Mouse (Mus musculus) left cerebral cortex, postnatal 36 days (tissue): ENCODE measurements around the gene Cspg4. TPM values are rescaled to one million over a fixed set of nuclear protein-coding genes. Genes with fewer than 3 reads are reported as not detected.
A peak's percentile ranks its signal among the peaks of the same experiment; 100 is the strongest.

ENCODE experiments used
- DNase-seq, 2 experiments: peaks; one replicate each; pipeline ENCODE4 v3.0.0; 2021 to 2022; ENCODE audit warnings: low spot score in 2 of 2, mixed read lengths in 1 of 2
- intact Hi-C: fragments of 180-260 bp; cut with DNase I; formaldehyde crosslinking; loops from one replicate; pipeline ENCODE4 v1.15.1; 2025
- total RNA-seq, 2 experiments: library from RNA; stranded (reverse); gene quantifications; 2 replicates each; pipeline ENCODE4 v1.2.3; 2021

The Cspg4 gene
- total RNA-seq = 10 to 100 TPM; 15.0 to 19.6 TPM

GRCm38 (mm10) chr9:56864832-56865231 is at the start of gene Cspg4:
Cspg4 (plus strand) TSS chr9:56865033.
- DNase-seq = no peak
- intact Hi-C loops = no loop called here

DNA sequence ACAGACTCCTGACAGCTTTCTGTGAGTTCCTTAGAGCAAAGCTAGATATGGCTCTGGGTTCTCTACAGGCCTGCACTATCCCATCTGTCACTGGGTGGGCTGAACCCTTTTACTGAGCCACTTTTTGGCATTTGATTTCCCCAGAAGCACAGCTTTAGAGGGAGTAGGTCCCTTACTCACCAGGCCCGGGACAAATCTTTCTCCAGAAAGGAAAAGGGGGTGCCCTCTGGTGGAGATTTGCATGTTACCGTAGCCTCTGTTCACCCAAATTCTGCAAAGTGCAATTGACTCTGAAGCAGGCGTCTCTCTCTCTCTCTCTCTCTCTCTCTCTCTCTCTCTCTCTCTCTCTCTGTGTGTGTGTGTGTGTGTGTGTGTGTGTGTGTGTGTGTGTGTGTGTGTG is 39.9 kb upstream of the Cspg4 start:
- intact Hi-C loops = no loop called here
- no peak for DNase-seq

- intact Hi-C loops = no loop called here
- no peak for DNase-seq
Measured at GRCm38 (mm10) chr9:56825476-56826213, 39.2 kb upstream of the Cspg4 start.

DNA sequence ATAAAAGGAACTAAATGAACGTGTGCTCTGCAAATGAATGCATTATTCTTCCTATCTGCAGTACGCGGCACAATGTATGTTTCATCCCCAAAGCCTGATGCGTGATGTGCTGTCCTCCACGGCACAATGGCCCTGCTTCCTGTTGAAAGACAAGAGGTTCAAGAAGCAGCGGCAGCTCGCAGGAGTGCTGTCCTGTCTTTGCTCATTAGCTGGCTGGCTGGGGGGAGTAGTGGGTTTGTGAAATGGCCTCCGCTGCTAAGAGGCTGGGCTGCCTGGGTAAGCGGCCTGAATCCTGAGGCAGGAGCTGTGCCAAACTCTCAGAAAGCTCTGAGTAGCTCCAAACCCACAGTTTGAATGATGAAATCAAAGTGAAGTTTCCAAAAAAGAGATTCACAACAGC is 36.7 kb upstream of the Cspg4 start:
- DNase-seq = no peak
- intact Hi-C loops = no loop called here

DNA sequence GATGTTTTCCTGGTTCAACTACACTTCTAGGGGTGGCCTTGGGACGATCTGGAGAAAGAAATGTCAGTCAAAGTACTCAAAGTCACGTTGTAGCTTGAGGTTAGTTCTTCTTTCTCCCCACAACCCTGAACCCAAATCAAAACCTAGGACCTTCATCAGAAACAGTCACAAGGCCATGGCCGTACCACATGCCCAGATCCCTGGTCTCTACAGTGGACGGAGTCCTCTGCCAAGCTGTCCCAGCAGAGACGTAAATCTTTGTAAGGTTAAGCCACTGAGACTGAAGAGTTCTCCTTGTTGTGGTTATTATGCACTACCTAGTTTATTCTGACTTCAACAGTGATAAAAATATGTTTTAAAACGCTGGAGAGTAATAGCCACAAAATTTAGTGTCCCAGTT is 36.0 kb upstream of the Cspg4 start:
- no peak for DNase-seq
- intact Hi-C loops = no loop called here

DNA sequence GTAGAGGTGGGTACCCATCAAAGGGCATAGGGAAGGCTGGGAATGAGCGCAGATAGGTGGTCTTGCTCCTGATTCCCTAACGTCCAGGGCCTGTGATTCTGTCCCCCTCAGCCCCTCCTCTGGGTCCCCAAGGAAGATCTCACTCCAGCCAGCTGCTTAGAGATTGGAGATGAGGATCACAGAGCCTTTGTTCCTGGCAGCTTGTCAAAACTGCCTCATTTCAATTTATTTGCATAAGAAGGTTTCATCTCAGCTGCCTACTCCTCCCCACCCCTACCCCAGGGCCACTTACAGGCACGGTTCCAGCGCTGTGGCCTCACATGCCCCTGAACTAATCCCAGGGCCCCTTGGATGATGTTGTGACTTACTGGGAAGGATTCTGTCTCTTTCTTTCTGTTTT is 34.7 kb upstream of the Cspg4 start:
- DNase-seq = no peak
- intact Hi-C loops = no loop called here

DNA sequence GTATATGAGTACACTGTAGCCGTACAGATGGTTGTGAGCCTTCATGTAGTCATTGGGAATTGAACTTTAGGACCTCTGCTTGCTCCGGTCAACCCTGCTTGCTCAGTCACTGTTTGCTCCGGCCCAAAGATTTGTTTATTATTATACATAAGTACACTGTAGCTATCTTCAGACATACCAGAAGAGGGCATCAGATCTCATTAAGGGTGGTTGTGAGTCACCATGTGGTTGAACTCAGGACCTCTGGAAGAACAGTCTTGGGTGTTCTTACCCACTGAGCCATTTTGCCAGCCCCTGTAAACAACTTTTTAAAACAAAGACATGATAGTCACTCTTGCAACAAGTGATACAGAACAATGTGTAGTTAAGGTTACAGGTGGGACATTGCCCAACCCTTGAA is 32.9 kb upstream of the Cspg4 start:
- no peak for DNase-seq
- intact Hi-C loops = no loop called here

DNA sequence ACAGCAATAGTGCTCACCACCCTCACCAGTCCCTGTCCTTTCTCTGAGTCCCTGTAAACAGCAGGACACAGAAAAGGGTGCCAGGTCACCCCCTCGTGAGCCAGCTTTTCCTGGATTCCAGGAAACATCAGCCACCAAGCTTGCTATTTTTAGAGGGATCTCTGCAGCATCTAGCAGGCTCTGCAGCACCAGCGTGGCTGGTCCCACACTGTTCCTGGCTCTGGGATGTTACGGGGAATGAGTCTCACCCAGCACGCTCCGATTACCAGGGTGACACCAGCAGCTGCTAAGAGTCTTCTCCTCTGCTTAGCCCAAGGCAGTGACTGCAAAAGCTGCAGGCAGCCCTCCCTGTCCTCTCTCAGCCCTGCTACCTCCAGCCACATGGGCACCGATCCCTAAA is 31.9 kb upstream of the Cspg4 start:
- intact Hi-C loops = no loop called here
- peak; percentile 36 to 49 for DNase-seq

DNA sequence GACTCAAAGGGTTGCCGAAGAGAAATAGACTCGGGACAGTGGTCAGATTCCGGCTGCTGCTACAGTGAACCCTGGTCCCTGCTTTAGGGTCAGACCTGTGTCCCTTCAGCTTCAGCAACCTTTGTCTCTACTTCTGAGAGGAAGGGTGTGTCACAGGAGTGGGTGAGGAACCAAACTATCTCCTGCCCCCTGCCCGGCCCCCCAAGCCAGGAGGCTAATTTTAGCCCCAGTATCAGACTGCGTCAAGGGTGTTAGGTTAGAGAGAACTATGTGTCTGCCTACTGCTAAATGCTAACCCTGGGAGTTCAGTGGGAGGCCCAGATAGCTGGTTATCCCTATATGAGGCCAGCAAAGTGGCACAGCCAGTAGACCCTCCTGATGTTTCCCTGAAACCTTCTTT is 29.7 kb upstream of the Cspg4 start:
- intact Hi-C loops = no loop called here
- no peak for DNase-seq

DNA sequence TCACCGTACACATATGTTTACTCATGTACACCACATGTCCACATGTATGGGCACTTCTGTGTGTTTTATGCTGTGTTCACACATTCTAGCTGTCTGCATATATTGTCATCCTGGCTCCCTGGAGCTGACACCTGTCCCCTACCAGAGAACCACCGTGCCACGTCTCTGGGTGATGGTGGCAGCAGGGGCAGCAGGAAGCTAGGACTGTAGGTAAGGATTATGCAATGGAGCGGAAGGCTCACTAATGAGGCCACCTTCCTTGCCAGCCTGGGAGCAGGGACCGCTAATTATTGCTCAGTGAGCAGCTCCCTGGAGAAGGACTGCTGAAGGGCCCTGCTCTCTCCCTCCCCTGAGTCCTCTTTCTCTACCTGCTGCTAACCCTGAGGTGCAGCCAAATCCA is 24.1 kb upstream of the Cspg4 start:
- intact Hi-C loops = no loop called here
- no peak for DNase-seq

GRCm38 (mm10) chr9:56841864-56842263 is 23.0 kb upstream of the Cspg4 start:
- intact Hi-C loops = loop anchor here (2.0 kb wide), 1 partner anchor 47 kb away; no protein-coding TSS in a partner anchor
- DNase-seq = no peak

DNA sequence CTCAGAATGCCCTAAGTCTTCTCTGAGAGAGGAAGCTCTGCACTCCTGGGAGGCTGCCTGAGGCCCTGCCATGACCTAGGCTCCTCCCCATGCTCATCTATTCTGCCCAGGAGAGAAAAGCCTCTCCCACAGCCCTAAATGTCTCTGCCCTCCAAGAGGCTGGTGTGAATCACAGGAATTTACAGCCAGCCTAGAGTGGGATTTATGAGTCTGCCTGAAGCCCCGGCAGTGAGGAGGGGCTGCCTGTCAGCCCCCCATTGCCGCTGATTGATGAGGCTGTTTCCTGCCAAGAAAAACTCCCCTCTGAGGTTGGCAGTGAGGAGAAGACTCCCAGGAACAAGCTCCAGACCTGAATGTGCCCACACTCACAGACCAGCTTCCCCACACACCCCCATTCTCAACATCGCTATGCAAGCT is 22.5 kb upstream of the Cspg4 start:
- DNase-seq = no peak
- intact Hi-C loops = loop anchor here (2.0 kb wide), 1 partner anchor 46 kb away; no protein-coding TSS in a partner anchor

GRCm38 (mm10) chr9:56843679-56844188 is 21.1 kb upstream of the Cspg4 start:
- intact Hi-C loops = loop anchor here (2.0 kb wide), 1 partner anchor 45 kb away; no protein-coding TSS in a partner anchor
- peak; percentile 69 to 75 for DNase-seq

DNA sequence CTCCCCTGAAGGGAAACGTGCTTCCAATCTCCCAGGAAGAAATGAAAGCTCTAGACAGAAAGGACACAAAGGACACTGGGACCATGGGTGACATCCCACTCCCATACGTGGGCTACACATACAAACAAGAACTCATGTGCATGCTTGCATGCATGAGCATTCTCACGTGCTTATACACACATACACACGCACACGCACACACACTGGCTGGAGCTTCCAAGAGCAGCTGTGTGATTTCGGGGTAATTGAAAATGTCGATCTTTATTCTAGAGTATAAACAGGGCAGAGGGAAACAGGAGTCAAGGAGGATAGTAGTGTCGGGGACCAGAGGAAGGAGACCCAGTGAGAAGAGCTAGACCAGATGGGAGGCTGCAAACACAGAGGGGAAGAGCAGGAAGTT is 20.2 kb upstream of the Cspg4 start:
- intact Hi-C loops = no loop called here
- DNase-seq = no peak

GRCm38 (mm10) chr9:56847523-56847922 is 17.3 kb upstream of the Cspg4 start:
- intact Hi-C loops = no loop called here
- peak; percentile 62 to 73 for DNase-seq

DNA sequence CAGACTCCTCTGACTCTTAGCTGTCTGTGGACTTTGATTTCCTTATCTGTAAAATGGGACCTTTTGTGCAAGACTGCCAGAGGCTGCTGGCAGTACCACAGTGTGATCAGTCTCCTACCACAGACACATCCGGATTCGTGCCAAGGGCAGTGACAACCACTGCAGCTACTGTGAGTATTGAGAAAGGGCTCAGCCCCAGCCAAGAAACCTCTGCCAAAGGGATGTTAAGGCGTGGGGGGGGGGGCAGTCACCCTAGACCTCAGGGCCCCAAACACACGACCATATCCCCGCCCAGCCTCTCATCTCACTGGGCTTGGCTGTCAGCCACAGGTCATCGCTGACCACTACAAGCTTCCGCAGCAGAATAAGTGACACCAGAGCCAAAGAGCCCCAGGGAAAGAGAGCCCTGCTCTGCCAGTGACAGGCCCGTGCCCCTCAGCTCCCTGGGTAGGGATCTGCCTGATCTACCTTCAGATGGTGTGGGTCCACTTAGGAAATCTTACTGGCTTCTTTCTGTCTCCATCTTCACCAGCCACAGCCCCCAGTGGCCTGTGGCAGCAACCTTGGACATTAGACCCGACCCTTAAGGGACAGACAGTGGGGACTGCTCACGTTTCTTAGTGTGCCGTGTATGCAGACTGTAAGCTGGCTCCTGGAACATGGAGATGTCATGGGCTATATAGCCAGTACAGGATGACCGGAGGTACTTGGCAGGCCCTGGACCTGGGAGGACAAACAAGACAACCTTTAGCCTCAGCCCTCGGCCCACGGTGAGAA is 14.5 kb upstream of the Cspg4 start:
- no peak for DNase-seq
- intact Hi-C loops = no loop called here

- no peak for DNase-seq
Measured at GRCm38 (mm10) chr9:56850905-56851252, 14.0 kb upstream of the Cspg4 start.

DNA sequence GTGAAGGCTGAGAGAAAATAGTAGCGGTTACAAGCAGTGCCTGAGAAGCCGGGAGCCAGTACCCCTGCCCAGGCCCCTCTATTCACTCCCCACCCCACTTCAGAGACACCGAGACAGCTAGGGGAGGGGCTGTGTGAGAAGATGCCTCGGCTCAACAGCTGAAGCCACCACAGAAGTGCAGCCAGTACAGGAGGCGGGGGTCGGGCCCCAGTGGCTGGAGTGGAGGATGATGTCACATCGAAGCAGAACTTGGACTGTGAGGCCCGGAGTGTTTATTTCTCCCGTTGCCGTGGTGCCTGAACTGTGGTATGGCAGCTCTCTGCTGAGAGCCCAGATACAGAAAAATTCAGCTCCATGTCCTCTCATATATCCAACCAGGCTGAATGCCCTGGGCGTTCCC is 13.1 kb upstream of the Cspg4 start:
- DNase-seq = no peak
- intact Hi-C loops = no loop called here

More at GRCm38 (mm10) chr9:56850905-56851252, 14.0 kb upstream of the Cspg4 start:
- intact Hi-C loops = no loop called here

DNA sequence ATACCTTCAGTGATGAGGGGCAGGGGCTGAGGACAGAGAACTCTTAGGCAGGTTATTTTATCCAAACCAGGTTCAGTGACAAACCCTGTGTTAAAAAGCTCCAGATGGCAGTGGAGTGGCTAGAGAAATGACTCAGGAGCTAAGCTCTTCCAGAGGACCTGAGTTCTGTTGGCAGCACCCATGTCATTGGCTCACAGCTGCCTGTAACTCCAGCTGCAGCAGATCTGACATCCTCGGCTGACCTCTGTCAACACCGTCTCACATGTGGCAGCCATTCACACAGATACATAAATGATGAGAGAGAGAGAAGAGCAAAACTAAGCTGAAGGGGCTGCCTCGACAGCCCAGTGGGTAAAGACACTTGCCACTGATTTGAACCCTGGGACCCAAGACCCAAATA is 7.4 kb upstream of the Cspg4 start:
- intact Hi-C loops = no loop called here
- DNase-seq = no peak

DNA sequence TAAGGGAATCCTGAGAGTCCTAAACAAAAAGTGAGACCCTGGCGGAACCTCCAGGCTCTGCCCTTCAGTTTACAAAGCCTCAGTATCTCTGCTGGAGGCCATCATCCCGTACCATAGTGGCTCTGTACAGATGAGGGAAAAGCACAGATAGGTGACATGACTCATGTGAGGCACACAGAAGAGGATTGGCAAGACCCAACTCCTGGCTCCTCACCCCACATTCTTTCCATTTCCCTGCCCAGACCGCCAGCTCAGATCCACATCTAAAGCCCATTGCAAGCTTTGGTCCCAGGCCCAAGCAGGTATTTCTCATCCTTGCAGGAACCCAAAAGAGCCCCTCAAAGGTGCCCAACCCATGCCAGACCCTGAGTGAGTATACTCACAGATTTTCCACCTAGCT is 4.8 kb upstream of the Cspg4 start:
- intact Hi-C loops = no loop called here
- DNase-seq = no peak
